Mouse (Mus musculus) spleen, adult 12 weeks (tissue): Measurements from ENCODE around the gene Zfhx2.

ENCODE experiments used
- DNase-seq: peaks from one replicate; pipeline ENCODE4 v3.0.0; 2022; ENCODE audit warnings: low spot score

Gene Zfhx2

GRCm38 (mm10) chr14:55092011-55092577, at the start of gene Zfhx2:
Zfhx2 (minus strand) TSS chr14:55092324.
- DNase-seq, result peak; percentile 85

GRCm38 (mm10) chr14:55139313-55139712, 47.2 kb upstream of the Zfhx2 start:
- DNase-seq, result no peak

- no peak for DNase-seq
These were observed 43.6 kb upstream of the Zfhx2 start for GRCm38 (mm10) chr14:55135676-55136075.

GRCm38 (mm10) chr14:55126521-55126920, 34.4 kb upstream of the Zfhx2 start:
- DNase-seq, result no peak

GRCm38 (mm10) chr14:55125711-55126110, 33.6 kb upstream of the Zfhx2 start:
- no peak for DNase-seq

- no peak for DNase-seq
These were observed 30.2 kb upstream of the Zfhx2 start for GRCm38 (mm10) chr14:55122359-55122758.

GRCm38 (mm10) chr14:55121947-55122346, 29.8 kb upstream of the Zfhx2 start:
- DNase-seq, result no peak

- no peak for DNase-seq
These were observed 27.5 kb upstream of the Zfhx2 start for GRCm38 (mm10) chr14:55119421-55120134.

GRCm38 (mm10) chr14:55118852-55119251, 26.7 kb upstream of the Zfhx2 start:
- DNase-seq, result no peak

- no peak for DNase-seq
These were observed 24.5 kb upstream of the Zfhx2 start, which contains the start of gene Jph4 for GRCm38 (mm10) chr14:55116425-55117200. Jph4 (minus strand) TSS chr14:55116935.

GRCm38 (mm10) chr14:55115846-55116245, 23.7 kb upstream of the Zfhx2 start:
- DNase-seq, result no peak

GRCm38 (mm10) chr14:55114759-55115701, 22.9 kb upstream of the Zfhx2 start:
- DNase-seq, result no peak

GRCm38 (mm10) chr14:55113975-55114645, 22.0 kb upstream of the Zfhx2 start:
- DNase-seq, result no peak

GRCm38 (mm10) chr14:55113351-55113974, 21.3 kb upstream of the Zfhx2 start:
- DNase-seq, result no peak

GRCm38 (mm10) chr14:55111720-55112119, 19.6 kb upstream of the Zfhx2 start:
- DNase-seq, result no peak

GRCm38 (mm10) chr14:55110076-55110475, 18.0 kb upstream of the Zfhx2 start:
- no peak for DNase-seq

- no peak for DNase-seq
These were observed 17.1 kb upstream of the Zfhx2 start for GRCm38 (mm10) chr14:55109048-55109873.

GRCm38 (mm10) chr14:55108202-55108870, 16.2 kb upstream of the Zfhx2 start:
- no peak for DNase-seq

GRCm38 (mm10) chr14:55106990-55107389, 14.9 kb upstream of the Zfhx2 start:
- no peak for DNase-seq
